Mouse (Mus musculus): ENCODE data around the gene Tmem200b. TPM values are rescaled to one million over a fixed set of nuclear protein-coding genes. Genes with fewer than 3 reads are reported as not detected.

The Tmem200b gene
- polyA plus RNA-seq (2012; ENCODE audit: insufficient read depth, insufficient read length, missing spikeins): not detected in 2 replicates

GRCm38 (mm10) chr4:131921461-131922346 is at the start of gene Tmem200b:
Gene Tmem200b (plus strand): TSS chr4:131921771.
- Histone ChIP-seq H3K27ac (ENCODE audit: insufficient read depth, low read depth, low read length) (no peak within 1 kb of the TSS), H3K4me1 (ENCODE audit: control insufficient read depth, insufficient read depth, low read length) (peaks cover 5% of the 10 kb centered on the region), H3K4me3 (ENCODE audit: insufficient read depth, low read length) (peak within 1 kb of the TSS; percentile 49)
- no peak for TF ChIP-seq CTCF (IDR thresholded peaks at IDR 0.05; ENCODE audit: low read depth, low read length)
- no peak for TF ChIP-seq POLR2A (IDR thresholded peaks at IDR 0.05; ENCODE audit: borderline replicate concordance, low read depth, low read length)

- H3K4me1 ChIP-seq (ENCODE audit: control insufficient read depth, insufficient read depth, low read length): peaks cover 14% of the 10 kb centered on the region
- H3K27ac ChIP-seq (ENCODE audit: insufficient read depth, low read depth, low read length): peak overlapping the region; percentile 79
- TF ChIP-seq POLR2A (IDR thresholded peaks at IDR 0.05; ENCODE audit: borderline replicate concordance, low read depth, low read length) (no peak), CTCF (IDR thresholded peaks at IDR 0.05; ENCODE audit: low read depth, low read length) (no peak)
These were observed 48.8 kb upstream of the Tmem200b start for GRCm38 (mm10) chr4:131872672-131873292.

GRCm38 (mm10) chr4:131873293-131874168 is 48.0 kb upstream of the Tmem200b start, which contains the start of gene Srsf4:
Gene Srsf4 (plus strand): TSS chr4:131873617.
- TF ChIP-seq CTCF (IDR thresholded peaks at IDR 0.05; ENCODE audit: low read depth, low read length) (no peak), POLR2A (IDR thresholded peaks at IDR 0.05; ENCODE audit: borderline replicate concordance, low read depth, low read length) (no peak)
- Histone ChIP-seq H3K27ac (ENCODE audit: insufficient read depth, low read depth, low read length) (peak within 1 kb of the TSS; percentile 82), H3K4me1 (ENCODE audit: control insufficient read depth, insufficient read depth, low read length) (peaks cover 14% of the 10 kb centered on the region), H3K4me3 (ENCODE audit: insufficient read depth, low read length) (peak within 1 kb of the TSS; percentile 86)

More at GRCm38 (mm10) chr4:131872672-131873292, 48.8 kb upstream of the Tmem200b start:
- peak overlapping the region; percentile 76 for H3K4me3 ChIP-seq (ENCODE audit: insufficient read depth, low read length)

- Histone ChIP-seq H3K4me3 (ENCODE audit: insufficient read depth, low read length) (peak overlapping the region; percentile 86), H3K4me1 (ENCODE audit: control insufficient read depth, insufficient read depth, low read length) (peaks cover 14% of the 10 kb centered on the region), H3K27ac (ENCODE audit: insufficient read depth, low read depth, low read length) (peak overlapping the region; percentile 82)
- TF ChIP-seq POLR2A (IDR thresholded peaks at IDR 0.05; ENCODE audit: borderline replicate concordance, low read depth, low read length): no peak
- TF ChIP-seq CTCF (IDR thresholded peaks at IDR 0.05; ENCODE audit: low read depth, low read length): no peak
These were observed 47.4 kb upstream of the Tmem200b start for GRCm38 (mm10) chr4:131874169-131874536.

GRCm38 (mm10) chr4:131874567-131874966 is 47.0 kb upstream of the Tmem200b start:
- H3K4me1 ChIP-seq (ENCODE audit: control insufficient read depth, insufficient read depth, low read length): peaks cover 15% of the 10 kb centered on the region
- peak overlapping the region; percentile 86 for H3K4me3 ChIP-seq (ENCODE audit: insufficient read depth, low read length)
- TF ChIP-seq CTCF (IDR thresholded peaks at IDR 0.05; ENCODE audit: low read depth, low read length) (no peak), POLR2A (IDR thresholded peaks at IDR 0.05; ENCODE audit: borderline replicate concordance, low read depth, low read length) (no peak)
- peak overlapping the region; percentile 82 for H3K27ac ChIP-seq (ENCODE audit: insufficient read depth, low read depth, low read length)

DNA sequence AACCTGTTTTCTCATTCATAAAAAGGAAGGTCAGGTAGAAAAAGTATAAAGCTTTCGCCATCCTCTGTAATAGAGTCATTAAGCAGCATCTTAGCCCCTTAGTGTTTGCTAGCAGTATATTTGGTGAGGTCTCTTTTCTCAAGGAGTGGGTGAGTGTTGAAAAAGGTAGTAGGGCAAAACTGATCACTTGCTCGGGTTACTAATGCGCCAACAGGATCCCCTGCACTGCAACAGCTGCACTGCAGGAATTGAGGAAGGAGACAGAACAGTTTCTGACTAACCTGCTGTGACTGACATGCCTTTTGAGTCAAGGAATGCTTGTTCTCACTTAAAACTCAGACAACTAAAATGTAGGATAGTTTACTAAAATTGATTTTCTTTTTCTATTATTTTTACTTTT is 46.3 kb upstream of the Tmem200b start:
- Histone ChIP-seq H3K4me3 (ENCODE audit: insufficient read depth, low read length) (peak overlapping the region; percentile 86), H3K4me1 (ENCODE audit: control insufficient read depth, insufficient read depth, low read length) (peaks cover 19% of the 10 kb centered on the region), H3K27ac (ENCODE audit: insufficient read depth, low read depth, low read length) (no peak overlapping the region)
- no peak for TF ChIP-seq POLR2A (IDR thresholded peaks at IDR 0.05; ENCODE audit: borderline replicate concordance, low read depth, low read length)
- no peak for TF ChIP-seq CTCF (IDR thresholded peaks at IDR 0.05; ENCODE audit: low read depth, low read length)

GRCm38 (mm10) chr4:131876836-131877235 is 44.7 kb upstream of the Tmem200b start:
- no peak overlapping the region for H3K27ac ChIP-seq (ENCODE audit: insufficient read depth, low read depth, low read length)
- H3K4me3 ChIP-seq (ENCODE audit: insufficient read depth, low read length): no peak overlapping the region
- no peak for TF ChIP-seq POLR2A (IDR thresholded peaks at IDR 0.05; ENCODE audit: borderline replicate concordance, low read depth, low read length)
- TF ChIP-seq CTCF (IDR thresholded peaks at IDR 0.05; ENCODE audit: low read depth, low read length): no peak
- H3K4me1 ChIP-seq (ENCODE audit: control insufficient read depth, insufficient read depth, low read length): peaks cover 29% of the 10 kb centered on the region

DNA sequence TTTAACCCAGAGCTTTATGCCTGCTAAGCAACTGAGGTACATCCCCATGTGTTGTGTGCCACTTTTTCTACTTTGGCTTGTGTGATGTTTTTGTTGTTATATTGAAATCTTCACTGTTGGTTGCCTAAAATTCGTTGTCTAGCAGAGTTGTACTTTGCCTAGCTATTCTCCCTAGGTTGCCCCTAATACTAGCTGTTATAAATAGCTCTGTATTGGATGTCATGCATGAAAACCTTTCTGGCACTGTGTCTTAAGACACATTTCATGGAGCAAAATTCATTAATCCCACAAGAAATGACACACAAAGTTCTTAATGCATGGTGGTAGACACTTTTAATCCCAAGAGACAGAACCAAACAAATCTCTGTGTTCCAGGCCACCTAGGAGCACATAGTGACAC is 41.9 kb upstream of the Tmem200b start:
- Histone ChIP-seq H3K4me1 (ENCODE audit: control insufficient read depth, insufficient read depth, low read length) (peaks cover 36% of the 10 kb centered on the region), H3K27ac (ENCODE audit: insufficient read depth, low read depth, low read length) (no peak overlapping the region), H3K4me3 (ENCODE audit: insufficient read depth, low read length) (no peak overlapping the region)
- TF ChIP-seq CTCF (IDR thresholded peaks at IDR 0.05; ENCODE audit: low read depth, low read length): no peak
- no peak for TF ChIP-seq POLR2A (IDR thresholded peaks at IDR 0.05; ENCODE audit: borderline replicate concordance, low read depth, low read length)

DNA sequence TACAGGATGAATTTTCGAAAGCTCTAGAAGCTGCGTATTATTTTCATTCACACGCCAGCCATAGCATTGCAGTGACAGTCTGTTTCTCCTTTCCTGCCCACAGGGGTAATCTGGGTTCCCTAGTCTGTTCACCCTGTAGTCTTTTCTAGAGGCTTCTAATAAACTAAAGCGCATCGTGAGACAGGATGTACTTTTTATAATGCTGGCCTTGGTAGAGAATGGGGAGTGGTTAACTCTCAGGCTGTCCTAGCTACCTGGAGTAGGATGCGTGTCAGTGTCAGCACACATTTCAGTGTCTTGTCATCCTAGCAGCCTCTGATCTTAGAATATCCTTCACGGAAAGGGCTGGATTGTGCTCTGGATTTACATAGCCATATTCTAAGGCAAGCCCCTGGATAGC is 40.3 kb upstream of the Tmem200b start:
- TF ChIP-seq CTCF (IDR thresholded peaks at IDR 0.05; ENCODE audit: low read depth, low read length) (no peak), POLR2A (IDR thresholded peaks at IDR 0.05; ENCODE audit: borderline replicate concordance, low read depth, low read length) (no peak)
- Histone ChIP-seq H3K4me3 (ENCODE audit: insufficient read depth, low read length) (no peak overlapping the region), H3K4me1 (ENCODE audit: control insufficient read depth, insufficient read depth, low read length) (peaks cover 29% of the 10 kb centered on the region), H3K27ac (ENCODE audit: insufficient read depth, low read depth, low read length) (no peak overlapping the region)

All from bone marrow macrophage, adult 2 months (primary cell).